Mouse (Mus musculus) CD8-positive naive resting alpha-beta T cell, adult 2 months (primary cell): Measurements from ENCODE around the gene Cypt3.

Experiments
- DNase-seq, 2 experiments: peaks; one replicate each; pipeline ENCODE4 v3.0.0; 2022; ENCODE audit warnings: low read depth in 2 of 2, low spot score in 2 of 2

The Cypt3 gene

GRCm38 (mm10) chrX:153558293-153558692 lies at the start of gene Cypt3:
Cypt3 (plus strand) TSS chrX:153558593.
- no peak for DNase-seq

- DNase-seq = no peak
Measured at GRCm38 (mm10) chrX:153515491-153515890, 42.9 kb upstream of the Cypt3 start.

GRCm38 (mm10) chrX:153528399-153528798 lies 30.0 kb upstream of the Cypt3 start:
- DNase-seq = no peak

GRCm38 (mm10) chrX:153556634-153557033 lies 1.8 kb upstream of the Cypt3 start:
- no peak for DNase-seq

GRCm38 (mm10) chrX:153564650-153565049 lies 6.3 kb downstream of the Cypt3 start:
- DNase-seq = no peak

GRCm38 (mm10) chrX:153599583-153599982 lies 41.2 kb downstream of the Cypt3 start:
- DNase-seq = no peak
